Mouse (Mus musculus) hindbrain, embryonic 16.5 days (tissue): Measurements from ENCODE around the gene Zic5. TPM values are rescaled to one million over a fixed set of nuclear protein-coding genes. Genes with fewer than 3 reads are reported as not detected.

ENCODE experiments used
- ATAC-seq: fragments of 200-750 bp; cut with Nextera tagmentation; 2 replicates; pipeline ENCODE4 v1.8.0; 2017; ENCODE audit warnings: moderate TSS enrichment, moderate library complexity
- H3K27ac ChIP-seq: fragments of 300-500 bp; sonication (generic); 2 replicates; pipeline ENCODE4 v1.5.1; 2014; ENCODE audit warnings: low read depth, mild to moderate bottlenecking, control low read depth, low read length, moderate library complexity
- H3K27me3 ChIP-seq: fragments of 300-500 bp; sonication (generic); replicated peaks from 2 replicates; pipeline ENCODE4 v1.6.1; 2014; ENCODE audit warnings: low read length; ENCODE audit not compliant: control insufficient read depth, insufficient read depth
- H3K36me3 ChIP-seq: fragments of 300-500 bp; sonication (generic); 2 replicates; pipeline ENCODE4 v1.6.1; 2014; ENCODE audit warnings: mild to moderate bottlenecking, low read length, moderate library complexity, mixed read lengths; ENCODE audit not compliant: control insufficient read depth, insufficient read depth
- H3K4me1 ChIP-seq: fragments of 300-500 bp; sonication (generic); 2 replicates; pipeline ENCODE4 v1.6.1; 2014; ENCODE audit warnings: low read depth, low read length; ENCODE audit not compliant: control insufficient read depth, insufficient read depth
- H3K4me2 ChIP-seq: fragments of 300-500 bp; sonication (generic); 2 replicates; pipeline ENCODE4 v1.6.1; 2014; ENCODE audit warnings: mild to moderate bottlenecking, low read length, control low read depth, moderate library complexity
- H3K4me3 ChIP-seq: fragments of 300-500 bp; sonication (generic); 2 replicates; pipeline ENCODE4 v1.5.1; 2014; ENCODE audit warnings: mild to moderate bottlenecking, low read length, control low read depth, moderate library complexity
- H3K9ac ChIP-seq: fragments of 300-500 bp; sonication (generic); 2 replicates; pipeline ENCODE4 v1.6.1; 2014; ENCODE audit warnings: low read depth, mild to moderate bottlenecking, control low read depth, low read length, moderate library complexity
- H3K9me3 ChIP-seq: fragments of 300-500 bp; sonication (generic); 2 replicates; pipeline ENCODE4 v1.6.1; 2014; ENCODE audit warnings: mild to moderate bottlenecking, low read length, moderate library complexity; ENCODE audit not compliant: control insufficient read depth
- WGBS: fragments of 180-500 bp; shearing (Covaris S2); extraction: QIAGEN DNeasy Blood & Tissue Kit; methylation state at CpG from one replicate; pipeline ENCODE4 v1.1.7; 2014; 5-methylcytosine and 5-hydroxymethylcytosine counted together
- polyA plus RNA-seq: library from polyadenylated mRNA; unstranded; fragments of >200 nt; fragmentation: Nextera tagmentation; extraction: Ambion mirVana; gene quantifications from 2 replicates; pipeline ENCODE4 v1.2.1, GENCODE M21; 2015

Gene Zic5
- polyA plus RNA-seq, 1 experiment from 2014 or later, result 14.9 TPM

DNA sequence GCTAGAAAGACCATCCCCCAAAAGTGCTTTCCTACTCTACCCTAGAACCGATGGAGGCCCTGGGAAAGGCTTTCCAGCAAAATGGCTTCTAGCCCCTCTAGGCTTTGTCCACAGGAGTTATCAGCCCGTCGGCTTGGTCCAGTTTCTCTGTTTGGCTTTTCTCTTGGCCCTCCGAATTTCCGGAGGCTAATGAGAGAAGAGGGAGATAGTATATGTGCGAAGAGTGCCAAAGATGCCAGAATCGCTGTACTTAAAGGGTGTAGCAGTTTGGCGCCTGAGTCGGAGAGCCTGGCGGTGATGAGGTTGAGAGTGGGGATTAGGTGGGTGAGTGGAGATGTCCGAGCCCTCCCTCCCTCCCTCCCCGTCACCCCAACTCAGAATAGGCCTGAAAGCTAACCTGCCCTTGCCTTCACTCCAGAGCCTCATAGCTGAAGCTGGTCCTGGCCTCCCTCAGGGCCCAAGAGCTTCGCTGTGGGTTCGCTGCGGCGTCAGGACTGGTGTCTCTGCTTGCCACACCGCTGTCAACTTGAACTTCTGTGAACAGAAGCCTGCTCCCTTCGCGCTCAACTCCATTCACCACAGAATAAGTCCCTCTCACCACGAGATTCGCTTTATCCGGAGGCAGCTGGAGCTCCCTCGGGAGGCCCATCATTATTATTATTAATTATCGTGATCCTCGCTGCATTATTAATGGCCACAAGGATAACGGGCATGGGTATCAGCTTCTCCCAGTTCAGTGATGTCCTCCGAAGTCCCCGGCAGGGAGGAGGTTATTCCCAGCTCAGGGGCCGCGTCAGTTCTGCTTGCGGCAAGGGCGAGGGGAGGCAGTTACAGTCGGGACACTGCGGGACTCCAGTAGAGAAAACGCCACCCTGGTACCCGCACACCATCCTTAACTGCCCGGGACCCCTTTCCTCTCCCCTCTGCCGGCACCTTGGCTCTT lies 16.9 kb upstream of the Zic5 start:
- no peaks in the 10 kb centered on the region for H3K36me3 ChIP-seq
- peaks cover 35% of the 10 kb centered on the region for H3K27me3 ChIP-seq
- no peaks in the 10 kb centered on the region for H3K4me1 ChIP-seq
- ATAC-seq, result peak; percentile 34
- peak overlapping the region; percentile 67 for H3K9ac ChIP-seq
- no peaks in the 10 kb centered on the region for H3K9me3 ChIP-seq
- peak overlapping the region; percentile 37 for H3K4me3 ChIP-seq
- WGBS, result 4% methylated on average over 38 of the region's 38 CpGs
- peak overlapping the region; percentile 86 for H3K27ac ChIP-seq
- H3K4me2 ChIP-seq, result peak overlapping the region; percentile 56

DNA sequence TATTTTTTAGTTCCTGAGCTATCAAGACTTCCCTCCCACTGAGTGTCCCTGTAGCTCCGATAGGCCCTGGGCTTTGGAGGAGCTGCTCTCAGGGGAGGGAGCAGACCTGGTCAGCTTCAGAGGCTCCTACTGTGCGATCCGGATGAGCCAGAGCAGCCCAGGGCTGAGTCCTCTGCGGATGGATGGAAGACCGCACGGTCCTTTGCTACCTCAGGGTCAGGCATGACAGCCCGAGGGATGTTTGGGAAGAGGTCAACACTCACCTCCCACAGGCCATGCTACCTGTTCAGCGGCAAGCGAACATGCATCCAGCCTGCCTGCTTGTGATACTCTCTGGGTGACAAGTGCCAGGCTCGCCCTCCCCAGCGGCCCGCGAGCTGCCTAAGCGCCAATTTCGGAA lies 15.7 kb upstream of the Zic5 start:
- H3K4me2 ChIP-seq, result peak overlapping the region; percentile 56
- H3K4me3 ChIP-seq, result peak overlapping the region; percentile 37
- H3K36me3 ChIP-seq, result no peaks in the 10 kb centered on the region
- WGBS, result 13% methylated on average over 15 of the region's 15 CpGs
- H3K9me3 ChIP-seq, result no peaks in the 10 kb centered on the region
- peaks cover 32% of the 10 kb centered on the region for H3K27me3 ChIP-seq
- H3K4me1 ChIP-seq, result no peaks in the 10 kb centered on the region
- ATAC-seq, result no peak
- peak overlapping the region; percentile 71 for H3K27ac ChIP-seq
- peak overlapping the region; percentile 67 for H3K9ac ChIP-seq

DNA sequence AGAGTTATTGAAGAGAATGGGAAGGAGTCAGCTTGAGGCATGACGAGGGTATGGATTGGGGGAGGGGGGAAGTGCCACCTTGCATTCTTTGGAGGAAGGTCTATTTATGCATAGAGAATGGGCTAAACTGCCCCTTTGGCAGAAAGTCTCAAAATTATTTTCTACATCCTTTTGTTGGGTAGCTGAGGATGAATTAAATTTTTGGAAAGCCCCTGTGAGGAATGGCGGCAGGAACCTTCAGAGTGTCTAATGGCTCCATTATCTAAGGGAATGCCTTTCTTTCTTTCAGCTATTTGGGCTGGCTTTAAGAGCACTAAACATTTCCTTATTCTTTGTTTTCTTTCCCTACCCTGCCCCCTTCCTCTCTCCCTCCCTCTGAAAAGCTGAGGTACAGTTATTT lies 14.9 kb upstream of the Zic5 start:
- 13% methylated on average over 2 of the region's 2 CpGs for WGBS
- Histone ChIP-seq H3K27ac (peak overlapping the region; percentile 42; the same call in 1 of the 2 replicates), H3K9me3 (no peaks in the 10 kb centered on the region), H3K4me1 (peaks cover 2% of the 10 kb centered on the region; the same call in 1 of the 2 replicates), H3K4me3 (peak overlapping the region; percentile 37), H3K4me2 (peak overlapping the region; percentile 56), H3K36me3 (no peaks in the 10 kb centered on the region), H3K9ac (peak overlapping the region; percentile 48; the same call in 1 of the 2 replicates), H3K27me3 (peaks cover 30% of the 10 kb centered on the region)
- ATAC-seq, result no peak

DNA sequence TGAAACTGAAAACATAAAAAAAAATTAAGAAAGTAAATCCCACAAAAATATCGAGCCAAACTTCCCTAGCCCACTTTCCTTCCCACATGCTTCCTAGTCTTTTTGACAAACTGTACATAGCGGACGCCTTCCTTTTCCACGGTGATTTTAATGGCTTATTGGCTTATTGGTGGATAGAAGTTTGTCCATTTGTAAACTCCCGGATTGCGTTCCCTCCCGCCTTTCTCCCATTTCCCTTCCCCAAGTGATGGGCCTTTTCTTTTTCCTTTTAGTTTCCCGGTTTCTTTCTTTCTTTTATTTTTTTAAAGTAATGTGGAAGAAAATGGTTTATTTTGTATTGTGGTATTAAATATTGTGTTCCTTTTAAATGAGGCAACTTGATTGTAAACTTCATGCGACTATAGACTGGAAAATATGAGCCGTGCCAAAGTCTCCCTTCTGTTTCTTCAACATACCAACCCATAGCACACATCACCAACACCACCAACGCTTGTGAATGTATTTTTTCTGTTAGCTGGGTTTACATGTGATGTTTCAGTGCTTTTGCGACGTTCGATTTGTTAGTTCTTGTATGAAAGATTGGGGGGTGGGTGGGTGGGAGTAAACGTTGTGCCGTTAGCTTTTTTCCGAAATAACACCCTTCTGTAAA lies 14.1 kb upstream of the Zic5 start:
- peaks cover 5% of the 10 kb centered on the region; the same call in 1 of the 2 replicates for H3K4me1 ChIP-seq
- peaks cover 26% of the 10 kb centered on the region for H3K27me3 ChIP-seq
- peak overlapping the region; percentile 52 for H3K9ac ChIP-seq
- H3K9me3 ChIP-seq, result no peaks in the 10 kb centered on the region
- 15% methylated on average over 17 of the region's 17 CpGs for WGBS
- no peaks in the 10 kb centered on the region for H3K36me3 ChIP-seq
- ATAC-seq, result no peak
- H3K4me2 ChIP-seq, result peak overlapping the region; percentile 37; the same call in 1 of the 2 replicates
- H3K4me3 ChIP-seq, result peak overlapping the region; percentile 57
- H3K27ac ChIP-seq, result 0 out of 2 replicates have a peak overlapping the region, but pooled peaks have one; percentile 39

DNA sequence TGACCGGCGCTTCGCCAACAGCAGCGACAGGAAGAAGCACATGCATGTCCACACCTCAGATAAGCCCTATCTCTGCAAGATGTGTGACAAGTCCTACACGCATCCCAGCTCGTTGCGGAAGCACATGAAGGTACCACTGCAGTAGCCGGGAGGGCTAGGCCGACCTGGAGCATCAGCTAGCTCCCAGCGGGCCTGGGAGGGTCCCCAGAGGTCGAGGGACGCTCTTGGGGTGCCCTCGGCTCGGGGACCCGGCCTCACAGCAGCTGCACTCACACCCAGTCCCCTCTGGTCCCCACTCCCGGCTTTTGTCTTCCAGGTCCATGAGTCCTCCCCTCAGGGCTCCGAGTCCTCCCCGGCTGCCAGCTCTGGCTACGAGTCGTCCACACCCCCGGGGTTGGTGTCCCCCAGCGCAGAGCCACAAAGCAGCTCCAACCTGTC lies 13.1 kb upstream of the Zic5 start:
- H3K9ac ChIP-seq, result peak overlapping the region; percentile 78
- peaks cover 5% of the 10 kb centered on the region; the same call in 1 of the 2 replicates for H3K4me1 ChIP-seq
- H3K4me3 ChIP-seq, result peak overlapping the region; percentile 57
- peak overlapping the region; percentile 82 for H3K27ac ChIP-seq
- H3K4me2 ChIP-seq, result peak overlapping the region; percentile 41
- no peak for ATAC-seq
- no peaks in the 10 kb centered on the region for H3K36me3 ChIP-seq
- WGBS, result under 1% methylated on average over 22 of the region's 22 CpGs
- H3K27me3 ChIP-seq, result peaks cover 17% of the 10 kb centered on the region
- no peaks in the 10 kb centered on the region for H3K9me3 ChIP-seq

DNA sequence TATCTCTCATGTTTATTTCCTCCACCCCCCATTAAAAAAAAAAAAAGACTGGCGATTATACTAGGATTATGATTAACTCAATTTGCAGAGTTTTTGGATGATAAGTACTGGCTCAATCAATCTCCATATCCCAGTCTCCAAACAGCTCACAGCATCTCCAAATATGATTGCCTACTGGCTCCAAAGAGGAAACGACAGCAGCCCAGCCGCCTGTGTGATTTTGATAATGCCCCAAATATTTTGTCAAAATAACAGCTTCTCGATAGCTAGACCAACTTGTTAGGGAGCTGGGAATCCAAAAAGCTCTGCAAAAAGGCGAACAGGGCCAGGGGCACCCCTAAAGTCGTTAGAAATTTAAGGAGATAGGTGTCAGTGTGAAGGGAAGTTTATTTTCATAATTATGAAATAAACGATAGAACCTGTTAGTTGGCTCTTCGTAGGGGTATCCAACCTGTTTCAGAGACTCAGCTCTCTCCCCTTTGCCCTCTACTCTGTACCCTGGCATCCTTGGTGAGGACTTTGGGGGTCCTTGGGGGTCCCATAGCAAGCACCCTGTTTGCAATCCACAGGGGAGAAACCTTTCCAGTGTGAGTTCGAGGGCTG lies 12.6 kb upstream of the Zic5 start:
- Histone ChIP-seq H3K4me1 (peaks cover 5% of the 10 kb centered on the region; the same call in 1 of the 2 replicates), H3K27me3 (peaks cover 13% of the 10 kb centered on the region), H3K4me2 (peak overlapping the region; percentile 41), H3K9ac (peak overlapping the region; percentile 78), H3K36me3 (no peaks in the 10 kb centered on the region), H3K27ac (peak overlapping the region; percentile 82), H3K9me3 (no peaks in the 10 kb centered on the region), H3K4me3 (peak overlapping the region; percentile 57)
- no peak for ATAC-seq
- 3% methylated on average over 9 of the region's 9 CpGs for WGBS

DNA sequence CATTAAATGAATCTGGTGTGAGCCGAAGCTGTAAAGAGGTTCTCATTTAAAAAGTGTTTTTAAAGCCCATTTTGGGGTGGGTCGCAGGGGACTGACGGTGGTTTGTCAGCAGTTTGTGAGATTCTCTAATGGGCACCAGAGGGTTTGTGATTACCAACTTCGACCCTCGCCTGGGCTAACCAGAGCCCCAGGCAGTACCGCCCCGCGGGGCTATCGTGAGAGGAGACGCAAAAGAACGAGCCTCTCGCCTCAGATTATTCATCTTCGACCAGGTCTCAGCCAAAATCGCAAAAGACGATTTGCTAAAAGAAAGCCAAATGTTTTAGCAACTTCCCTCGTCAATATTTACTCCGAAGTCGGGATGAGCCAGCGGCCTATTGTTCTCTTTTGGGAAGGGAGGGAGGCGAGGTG lies 11.8 kb upstream of the Zic5 start:
- H3K27me3 ChIP-seq, result peaks cover 10% of the 10 kb centered on the region
- ATAC-seq, result no peak

DNA sequence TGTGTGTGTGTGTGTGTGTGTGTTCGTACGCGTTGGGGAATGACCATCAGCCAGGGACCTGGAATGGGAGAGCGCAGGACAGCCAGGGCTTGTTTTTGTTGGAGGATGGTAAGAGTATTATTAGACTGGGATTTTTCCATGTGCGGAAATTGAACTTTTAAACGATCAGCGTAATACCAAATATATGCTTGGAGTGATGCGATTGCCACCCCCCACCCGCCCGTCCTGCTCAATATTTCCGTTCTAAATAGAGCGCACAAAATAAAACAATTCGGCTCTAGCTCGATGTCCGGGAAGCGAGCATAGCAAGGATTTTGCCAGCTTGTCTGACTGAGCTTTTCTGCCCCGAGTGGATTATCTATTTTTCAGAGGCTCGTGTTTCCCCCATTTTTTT lies 11.3 kb upstream of the Zic5 start:
- H3K4me3 ChIP-seq, result peak overlapping the region; percentile 57
- no peak overlapping the region; the same call in 1 of the 2 replicates for H3K4me2 ChIP-seq
- H3K27ac ChIP-seq, result peak overlapping the region; percentile 94
- WGBS, result 2% methylated on average over 18 of the region's 18 CpGs
- peak overlapping the region; percentile 78 for H3K9ac ChIP-seq
- H3K27me3 ChIP-seq, result peaks cover 5% of the 10 kb centered on the region
- no peak for ATAC-seq
- H3K4me1 ChIP-seq, result peaks cover 5% of the 10 kb centered on the region; the same call in 1 of the 2 replicates
- H3K9me3 ChIP-seq, result no peaks in the 10 kb centered on the region
- H3K36me3 ChIP-seq, result no peaks in the 10 kb centered on the region

More for the DNA sequence above, 11.8 kb upstream of the Zic5 start:
- Histone ChIP-seq H3K9me3 (no peaks in the 10 kb centered on the region), H3K4me2 (peak overlapping the region; percentile 19; the same call in 1 of the 2 replicates), H3K27ac (peak overlapping the region; percentile 94), H3K36me3 (no peaks in the 10 kb centered on the region), H3K4me1 (peaks cover 5% of the 10 kb centered on the region; the same call in 1 of the 2 replicates), H3K4me3 (peak overlapping the region; percentile 57), H3K9ac (peak overlapping the region; percentile 78)
- WGBS, result 1% methylated on average over 20 of the region's 20 CpGs
